Mouse (Mus musculus): ENCODE measurements around the gene Tpk1. TPM values are rescaled to one million over a fixed set of nuclear protein-coding genes. Genes with fewer than 3 reads are reported as not detected.

Tpk1 gene
- polyA plus RNA-seq, 1 experiment from 2014 or later: 9.6 TPM

DNA sequence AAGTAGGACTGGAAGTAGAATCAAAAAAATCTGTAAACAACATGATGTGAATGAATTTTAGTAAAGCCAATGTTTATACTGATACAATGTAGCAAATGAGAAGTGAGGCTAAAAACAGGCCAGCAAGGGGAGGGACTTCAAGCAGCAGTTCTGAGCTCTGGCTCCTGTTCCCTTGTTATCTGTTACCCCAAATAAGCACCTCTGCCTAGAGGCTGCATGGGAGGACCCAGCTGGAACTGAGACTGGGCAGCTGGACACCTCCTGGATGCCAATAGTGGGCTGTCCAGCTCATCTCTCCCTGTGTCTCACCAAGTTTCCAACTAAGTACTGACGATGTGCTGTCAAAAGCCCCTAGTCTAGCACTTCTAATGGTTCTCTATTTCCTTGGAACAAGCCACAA, 257.1 kb downstream of the Tpk1 start:
- 41% methylated on average over 1 of the region's 1 CpGs for WGBS
- TF ChIP-seq EP300 (IDR thresholded peaks at IDR 0.05) (no peak), CTCF (IDR thresholded peaks at IDR 0.05) (no peak)
- no peak overlapping the region for H3K4me3 ChIP-seq (ENCODE audit: low read depth, low read length)
- no peak overlapping the region for H3K4me2 ChIP-seq (replicated peaks; ENCODE audit: low read depth, low read length)
- H3K27me3 ChIP-seq (replicated peaks; ENCODE audit: insufficient read depth, low read length): no peaks in the 10 kb centered on the region
- ATAC-seq (no peak), DNase-seq (ENCODE audit: low spot score) (no peak)
- no peaks in the 10 kb centered on the region for H3K9me3 ChIP-seq (ENCODE audit: low read length)
- H3K9ac ChIP-seq (replicated peaks; ENCODE audit: low read depth): no peak overlapping the region
- no peak overlapping the region for H3K27ac ChIP-seq (ENCODE audit: low read length)
- H3K36me3 ChIP-seq (ENCODE audit: insufficient read depth, low read length): no peaks in the 10 kb centered on the region
- no peaks in the 10 kb centered on the region for H3K4me1 ChIP-seq (ENCODE audit: insufficient read depth, low read depth, low read length)

DNA sequence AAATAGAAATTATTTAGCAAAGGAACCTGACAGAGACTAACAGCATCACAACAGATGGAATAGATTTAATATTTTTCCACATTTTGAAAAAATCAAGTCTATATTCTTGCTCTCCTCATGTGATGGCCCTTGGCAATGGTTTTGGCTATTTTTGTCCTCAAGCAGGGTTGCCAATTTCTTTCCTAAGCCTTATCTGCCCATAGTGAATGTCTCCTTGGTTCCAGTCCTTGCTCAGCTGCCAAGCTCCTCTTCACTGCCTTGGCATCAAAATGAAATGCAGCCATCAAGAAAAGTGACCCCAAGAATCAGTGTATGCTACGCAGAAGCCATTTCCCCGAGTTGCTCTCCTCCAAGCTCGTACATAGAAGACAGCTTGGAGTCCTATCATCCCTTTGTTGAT, 263.0 kb downstream of the Tpk1 start:
- Histone ChIP-seq H3K4me2 (replicated peaks; ENCODE audit: low read depth, low read length) (no peak overlapping the region), H3K27ac (ENCODE audit: low read length) (no peak overlapping the region), H3K9ac (replicated peaks; ENCODE audit: low read depth) (no peak overlapping the region), H3K4me3 (ENCODE audit: low read depth, low read length) (no peak overlapping the region), H3K36me3 (ENCODE audit: insufficient read depth, low read length) (no peaks in the 10 kb centered on the region), H3K4me1 (ENCODE audit: insufficient read depth, low read depth, low read length) (no peaks in the 10 kb centered on the region), H3K27me3 (replicated peaks; ENCODE audit: insufficient read depth, low read length) (no peaks in the 10 kb centered on the region), H3K9me3 (ENCODE audit: low read length) (no peaks in the 10 kb centered on the region)
- ATAC-seq: no peak
- no peak for TF ChIP-seq EP300 (IDR thresholded peaks at IDR 0.05)
- TF ChIP-seq CTCF (IDR thresholded peaks at IDR 0.05): no peak
- WGBS: 67% methylated on average over 3 of the region's 3 CpGs
- DNase-seq (ENCODE audit: low spot score): no peak

DNA sequence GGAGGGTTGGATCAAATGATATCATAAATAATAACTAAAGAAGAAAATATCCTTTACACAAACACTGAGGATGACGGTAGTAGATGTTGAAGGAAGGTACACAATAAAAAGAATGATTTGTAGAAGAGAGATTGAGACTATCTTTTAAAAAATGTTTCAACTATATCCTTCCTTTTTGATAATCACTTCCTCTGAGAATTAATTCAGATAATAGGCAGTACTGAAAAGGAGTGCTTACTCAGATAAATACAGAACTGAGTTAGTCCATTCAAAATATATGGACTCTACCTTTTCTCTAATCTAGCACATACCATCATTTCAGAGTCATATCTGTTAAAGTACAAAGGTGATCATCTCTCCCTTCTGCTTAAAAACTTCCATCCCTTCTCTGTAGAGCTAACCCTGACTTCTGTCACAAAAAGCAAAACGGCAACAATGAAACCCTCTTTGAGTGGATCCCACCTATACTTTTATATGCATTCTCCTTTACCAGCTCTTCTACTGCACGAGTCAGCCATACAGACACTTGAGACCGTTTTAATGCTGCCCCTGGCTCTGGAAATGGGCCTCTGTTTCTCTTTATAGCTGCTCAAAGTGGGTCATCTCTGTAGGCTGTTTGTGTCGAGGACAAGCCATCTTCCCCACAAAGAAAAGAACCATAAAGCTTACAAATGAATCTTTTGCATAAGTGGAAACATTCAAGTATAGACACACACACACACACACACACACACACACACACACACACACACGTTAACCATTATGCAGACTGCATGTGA, 263.7 kb downstream of the Tpk1 start:
- Histone ChIP-seq H3K4me3 (ENCODE audit: low read depth, low read length) (no peak overlapping the region), H3K9ac (replicated peaks; ENCODE audit: low read depth) (no peak overlapping the region), H3K27me3 (replicated peaks; ENCODE audit: insufficient read depth, low read length) (no peaks in the 10 kb centered on the region), H3K36me3 (ENCODE audit: insufficient read depth, low read length) (no peaks in the 10 kb centered on the region), H3K27ac (ENCODE audit: low read length) (no peak overlapping the region), H3K9me3 (ENCODE audit: low read length) (no peaks in the 10 kb centered on the region), H3K4me1 (ENCODE audit: insufficient read depth, low read depth, low read length) (no peaks in the 10 kb centered on the region), H3K4me2 (replicated peaks; ENCODE audit: low read depth, low read length) (no peak overlapping the region)
- WGBS: 74% methylated on average over 6 of the region's 6 CpGs
- no peak for ATAC-seq
- no peak for DNase-seq (ENCODE audit: low spot score)
- no peak for TF ChIP-seq CTCF (IDR thresholded peaks at IDR 0.05)
- TF ChIP-seq EP300 (IDR thresholded peaks at IDR 0.05): no peak

DNA sequence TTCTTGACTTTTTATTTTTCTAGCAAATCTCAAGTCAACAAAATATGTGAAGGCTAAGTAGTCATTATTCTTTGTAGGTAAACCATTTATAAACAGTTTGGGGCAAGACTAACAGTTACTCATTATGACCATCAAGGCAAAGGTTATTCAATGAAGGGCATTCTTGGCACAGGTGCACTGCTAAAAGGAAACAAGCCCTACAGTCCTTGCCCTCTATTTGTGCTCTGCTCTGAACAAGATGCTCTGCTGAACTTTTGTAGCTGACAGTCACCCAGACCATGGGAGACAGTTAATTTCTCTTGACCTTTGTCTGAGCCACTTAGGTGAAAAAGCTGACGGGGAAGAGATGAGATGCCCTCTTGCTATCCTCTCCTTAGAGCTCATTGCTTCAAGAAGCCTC, 269.7 kb downstream of the Tpk1 start:
- Histone ChIP-seq H3K9me3 (ENCODE audit: low read length) (no peaks in the 10 kb centered on the region), H3K4me3 (ENCODE audit: low read depth, low read length) (no peak overlapping the region), H3K4me1 (ENCODE audit: insufficient read depth, low read depth, low read length) (no peaks in the 10 kb centered on the region), H3K36me3 (ENCODE audit: insufficient read depth, low read length) (no peaks in the 10 kb centered on the region), H3K27ac (ENCODE audit: low read length) (no peak overlapping the region), H3K9ac (replicated peaks; ENCODE audit: low read depth) (no peak overlapping the region), H3K27me3 (replicated peaks; ENCODE audit: insufficient read depth, low read length) (no peaks in the 10 kb centered on the region), H3K4me2 (replicated peaks; ENCODE audit: low read depth, low read length) (no peak overlapping the region)
- TF ChIP-seq CTCF (IDR thresholded peaks at IDR 0.05) (no peak), EP300 (IDR thresholded peaks at IDR 0.05) (no peak)
- DNase-seq (ENCODE audit: low spot score): no peak
- whole genome bisulfite sequencing: 72% methylated on average over 1 of the region's 1 CpGs
- ATAC-seq: no peak

DNA sequence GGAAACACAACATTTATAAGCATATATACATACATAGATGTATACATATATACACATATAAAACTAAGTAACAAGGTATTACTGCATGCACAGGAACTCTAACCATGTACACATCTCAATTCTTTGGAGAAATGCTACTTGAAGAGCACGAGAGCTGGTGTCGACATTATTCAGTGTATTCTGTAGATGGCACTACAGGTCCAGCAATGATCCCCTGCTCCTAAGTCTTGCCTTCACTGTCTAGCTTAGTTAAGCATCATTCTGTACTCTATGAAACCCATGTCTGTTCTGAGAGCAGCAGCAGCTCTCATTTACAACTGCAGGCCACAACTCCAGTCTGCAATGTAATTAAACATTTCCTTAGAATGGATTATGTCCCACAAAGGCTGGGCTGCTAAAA, 270.5 kb downstream of the Tpk1 start:
- H3K9ac ChIP-seq (replicated peaks; ENCODE audit: low read depth): no peak overlapping the region
- DNase-seq (ENCODE audit: low spot score): peak; percentile 40

DNA sequence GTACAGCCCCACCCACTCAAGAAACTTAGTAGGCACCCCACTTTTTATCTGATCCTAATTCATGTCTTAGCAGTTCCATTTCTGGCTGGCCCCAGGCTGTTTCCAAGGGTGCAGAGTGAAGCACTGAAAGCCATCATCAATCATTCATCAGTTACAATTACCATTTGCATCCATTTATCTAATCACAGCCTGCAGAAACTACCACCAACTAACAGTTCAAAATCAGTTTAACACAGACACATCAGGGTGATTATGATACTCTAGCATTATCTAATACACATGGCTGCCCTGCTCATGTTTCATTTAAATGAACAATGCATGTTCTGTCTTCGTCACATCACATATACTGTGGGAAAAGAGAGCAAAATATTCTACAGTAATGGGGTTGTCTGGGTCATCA, 274.7 kb downstream of the Tpk1 start:
- no peak for DNase-seq (ENCODE audit: low spot score)

More for the DNA sequence above, 270.5 kb downstream of the Tpk1 start:
- peak; percentile 53 for TF ChIP-seq CTCF (IDR thresholded peaks at IDR 0.05)
- no peak for TF ChIP-seq EP300 (IDR thresholded peaks at IDR 0.05)
- Histone ChIP-seq H3K36me3 (ENCODE audit: insufficient read depth, low read length) (no peaks in the 10 kb centered on the region), H3K4me2 (replicated peaks; ENCODE audit: low read depth, low read length) (no peak overlapping the region), H3K9me3 (ENCODE audit: low read length) (no peaks in the 10 kb centered on the region), H3K27me3 (replicated peaks; ENCODE audit: insufficient read depth, low read length) (no peaks in the 10 kb centered on the region), H3K4me1 (ENCODE audit: insufficient read depth, low read depth, low read length) (no peaks in the 10 kb centered on the region), H3K4me3 (ENCODE audit: low read depth, low read length) (no peak overlapping the region), H3K27ac (ENCODE audit: low read length) (no peak overlapping the region)
- WGBS: 57% methylated on average over 2 of the region's 2 CpGs
- no peak for ATAC-seq

More for the DNA sequence above, 274.7 kb downstream of the Tpk1 start:
- Histone ChIP-seq H3K27ac (ENCODE audit: low read length) (no peak overlapping the region), H3K9ac (replicated peaks; ENCODE audit: low read depth) (no peak overlapping the region), H3K27me3 (replicated peaks; ENCODE audit: insufficient read depth, low read length) (no peaks in the 10 kb centered on the region), H3K4me2 (replicated peaks; ENCODE audit: low read depth, low read length) (no peak overlapping the region), H3K36me3 (ENCODE audit: insufficient read depth, low read length) (no peaks in the 10 kb centered on the region), H3K4me3 (ENCODE audit: low read depth, low read length) (no peak overlapping the region), H3K4me1 (ENCODE audit: insufficient read depth, low read depth, low read length) (no peaks in the 10 kb centered on the region), H3K9me3 (ENCODE audit: low read length) (no peaks in the 10 kb centered on the region)
- ATAC-seq: no peak
- 82% methylated on average over 1 of the region's 1 CpGs for WGBS
- no peak for TF ChIP-seq CTCF (IDR thresholded peaks at IDR 0.05)
- TF ChIP-seq EP300 (IDR thresholded peaks at IDR 0.05): no peak

Data from lung, postnatal 0 days (tissue).